Mouse (Mus musculus) ES-Bruce4 (cell line): ENCODE measurements around the gene Tram2.

Experiments used
- CTCF ChIP-seq: IDR thresholded peaks from one replicate; pipeline ENCODE4 v1.8.1; 2011; ENCODE audit warnings: low read depth, low read length
- POLR2A ChIP-seq: IDR thresholded peaks from one replicate; pipeline ENCODE4 v1.8.1; 2011; ENCODE audit warnings: low read length; ENCODE audit not compliant: insufficient read depth

GRCm38 (mm10) chr1:20980553-20980952 lies 98.5 kb downstream of the Tram2 start:
- no peak for TF ChIP-seq POLR2A
- no peak for TF ChIP-seq CTCF
